Mouse (Mus musculus) layer of hippocampus, adult 11-12 months (tissue): ENCODE data around the gene Gm11757.
"Not testable (repeated sequence)": the region's sequence is repeated elsewhere in the genome, so short reads cannot be mapped to it uniquely, and the experiment has no call there.

ENCODE experiments used
- DNase-seq: peaks from one replicate; pipeline ENCODE4 v3.0.0; 2022; ENCODE audit warnings: low spot score

The Gm11757 gene

GRCm38 (mm10) chr4:73891012-73891411 lies at the start of gene Gm11757:
Gm11757 (minus strand) TSS chr4:73891112.
- not testable (repeated sequence) for DNase-seq

GRCm38 (mm10) chr4:73920660-73921059 lies 29.7 kb upstream of the Gm11757 start, which contains the start of gene Gm11756:
Gm11756 (minus strand) TSS chr4:73920760.
- DNase-seq: not testable (repeated sequence)

GRCm38 (mm10) chr4:73905853-73906252 lies 14.9 kb upstream of the Gm11757 start, which contains the start of gene Gm13871:
Gm13871 (minus strand) TSS chr4:73905953.
- DNase-seq: not testable (repeated sequence)

GRCm38 (mm10) chr4:73876166-73876565 lies 14.7 kb downstream of the Gm11757 start, which contains the start of gene Gm11758:
Gm11758 (minus strand) TSS chr4:73876266.
- DNase-seq: not testable (repeated sequence)
